ENCODE assay signal across 20 mouse cellular contexts in the genomic region with DNA sequence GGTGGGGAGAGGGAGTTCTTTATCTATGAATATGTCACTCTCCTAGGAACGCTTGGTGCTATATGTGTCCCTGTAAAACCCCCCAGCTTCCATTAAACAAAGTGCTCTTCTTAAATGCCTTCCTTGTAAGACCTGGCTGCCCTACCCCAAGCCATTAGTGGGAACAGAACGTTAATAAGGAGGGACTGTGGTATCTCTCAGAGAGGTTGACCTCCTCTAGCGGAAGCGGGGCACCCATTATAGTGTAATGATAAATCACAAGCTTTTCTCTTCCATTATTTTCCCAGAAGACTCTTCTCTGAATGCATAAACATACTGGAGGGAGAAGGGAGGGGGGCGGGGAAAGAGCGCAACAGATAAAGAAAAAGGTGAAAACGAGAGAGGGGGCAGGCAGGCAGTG.
A peak's percentile ranks its signal among the peaks of the same experiment; 100 is the strongest.
DNase-seq lines count a peak whose midpoint lies in the region; ATAC-seq and TF ChIP-seq lines count a peak whose summit lies in the region.
"Had no signal": no experiment of that assay in that cellular context is flagged by ENCODE, and none has a peak within 500 bp of the region (broad histone marks: within the 10 kb centered on the region; RNA-seq: fewer than 3 reads in every experiment).

No protein-coding gene starts in this region.

- H3K4me3 ChIP-seq in forebrain, postnatal 0 days (ENCODE audit: low read depth, low read length), result no peak overlapping the region
- no peak overlapping the region for H3K4me3 ChIP-seq in forebrain, embryonic 10.5 days
- H3K4me3 ChIP-seq in intestine, embryonic 14.5 days (ENCODE audit: low read depth, low read length), result no peak overlapping the region
- no peak overlapping the region for H3K4me3 ChIP-seq in intestine, embryonic 16.5 days (ENCODE audit: low read length)
- H3K4me3 ChIP-seq in midbrain, embryonic 15.5 days, result no peak overlapping the region
- H3K4me3 ChIP-seq in midbrain, embryonic 14.5 days (replicated peaks; ENCODE audit: low read depth, low read length), result no peak overlapping the region
- H3K4me3 ChIP-seq in neural tube, embryonic 13.5 days, result no peak overlapping the region
- H3K4me3 ChIP-seq: embryonic facial prominence, embryonic 15.5 days; limb, embryonic 12.5 days had no signal

- no peak for DNase-seq in forebrain, postnatal 0 days
- no peak for DNase-seq in forebrain, embryonic 10.5 days (ENCODE audit: extremely low spot score, low spot score)
- no peak for DNase-seq in intestine, embryonic 14.5 days (ENCODE audit: low spot score)
- no peak for DNase-seq in midbrain, embryonic 14.5 days
- DNase-seq in thymus, adult 18-20 months, result no peak
- DNase-seq: adrenal gland, postnatal 25 days; cerebellum, adult 2 months; heart, adult 18-20 months; kidney, adult 11 months; kidney, postnatal 36 days; layer of hippocampus, adult 9-11 months; lung, postnatal 36 days; right cerebral cortex, postnatal 4 days; thymus, postnatal 25 days had no signal

- no peaks in the 10 kb centered on the region for H3K9me3 ChIP-seq in forebrain, postnatal 0 days (ENCODE audit: low read length)
- no peaks in the 10 kb centered on the region for H3K9me3 ChIP-seq in forebrain, embryonic 10.5 days
- no peaks in the 10 kb centered on the region for H3K9me3 ChIP-seq in intestine, embryonic 14.5 days (ENCODE audit: control insufficient read depth, low read length)
- no peaks in the 10 kb centered on the region; the same call in 1 of the 2 replicates for H3K9me3 ChIP-seq in intestine, embryonic 16.5 days (ENCODE audit: control insufficient read depth, low read length)
- H3K9me3 ChIP-seq in midbrain, embryonic 15.5 days, result no peaks in the 10 kb centered on the region
- H3K9me3 ChIP-seq in midbrain, embryonic 14.5 days (ENCODE audit: control insufficient read depth, low read length), result no peaks in the 10 kb centered on the region
- H3K9me3 ChIP-seq in neural tube, embryonic 13.5 days, result no peaks in the 10 kb centered on the region
- H3K9me3 ChIP-seq: embryonic facial prominence, embryonic 15.5 days; limb, embryonic 12.5 days had no signal

- 54% methylated on average over 7 of the region's 7 CpGs for WGBS in forebrain, postnatal 0 days
- 82% methylated on average over 7 of the region's 7 CpGs for WGBS in forebrain, embryonic 10.5 days
- 38% methylated on average over 7 of the region's 7 CpGs for WGBS in intestine, embryonic 14.5 days
- WGBS in intestine, embryonic 16.5 days, result 47% methylated on average over 7 of the region's 7 CpGs
- WGBS in midbrain, embryonic 15.5 days, result 58% methylated on average over 7 of the region's 7 CpGs
- WGBS in midbrain, embryonic 14.5 days, result 65% methylated on average over 7 of the region's 7 CpGs
- WGBS in neural tube, embryonic 13.5 days, result 46% methylated on average over 7 of the region's 7 CpGs

- no peaks in the 10 kb centered on the region for H3K27me3 ChIP-seq in forebrain, postnatal 0 days (ENCODE audit: insufficient read depth, low read length)
- H3K27me3 ChIP-seq in forebrain, embryonic 10.5 days (ENCODE audit: poor library complexity, severe bottlenecking), result no peaks in the 10 kb centered on the region
- no peaks in the 10 kb centered on the region for H3K27me3 ChIP-seq in intestine, embryonic 14.5 days (replicated peaks; ENCODE audit: control insufficient read depth, insufficient read depth, low read length)
- no peaks in the 10 kb centered on the region for H3K27me3 ChIP-seq in intestine, embryonic 16.5 days (replicated peaks; ENCODE audit: control insufficient read depth, insufficient read depth, low read length)
- no peaks in the 10 kb centered on the region for H3K27me3 ChIP-seq in midbrain, embryonic 15.5 days (replicated peaks)
- H3K27me3 ChIP-seq in midbrain, embryonic 14.5 days (ENCODE audit: control insufficient read depth, insufficient read depth, low read length), result no peaks in the 10 kb centered on the region
- no peaks in the 10 kb centered on the region for H3K27me3 ChIP-seq in neural tube, embryonic 13.5 days
- H3K27me3 ChIP-seq: embryonic facial prominence, embryonic 15.5 days; limb, embryonic 12.5 days had no signal

- no peak overlapping the region for H3K27ac ChIP-seq in forebrain, postnatal 0 days (ENCODE audit: low read depth, low read length)
- H3K27ac ChIP-seq in forebrain, embryonic 10.5 days, result no peak overlapping the region
- no peak overlapping the region for H3K27ac ChIP-seq in intestine, embryonic 14.5 days (ENCODE audit: low read depth)
- no peak overlapping the region for H3K27ac ChIP-seq in intestine, embryonic 16.5 days (ENCODE audit: low read length)
- H3K27ac ChIP-seq in midbrain, embryonic 15.5 days, result no peak overlapping the region
- no peak overlapping the region for H3K27ac ChIP-seq in midbrain, embryonic 14.5 days (replicated peaks; ENCODE audit: low read depth, low read length)
- no peak overlapping the region for H3K27ac ChIP-seq in neural tube, embryonic 13.5 days (replicated peaks)
- H3K27ac ChIP-seq: embryonic facial prominence, embryonic 15.5 days; limb, embryonic 12.5 days; liver, embryonic 14.5 days had no signal

- no peak overlapping the region for H3K9ac ChIP-seq in forebrain, postnatal 0 days
- H3K9ac ChIP-seq in intestine, embryonic 14.5 days (ENCODE audit: low read length), result no peak overlapping the region
- no peak overlapping the region for H3K9ac ChIP-seq in intestine, embryonic 16.5 days (ENCODE audit: low read depth, low read length)
- H3K9ac ChIP-seq in midbrain, embryonic 15.5 days, result no peak overlapping the region
- H3K9ac ChIP-seq in midbrain, embryonic 14.5 days (replicated peaks; ENCODE audit: low read length), result no peak overlapping the region
- H3K9ac ChIP-seq in neural tube, embryonic 13.5 days, result no peak overlapping the region
- H3K9ac ChIP-seq: embryonic facial prominence, embryonic 15.5 days; limb, embryonic 12.5 days; liver, embryonic 14.5 days had no signal

- H3K36me3 ChIP-seq in forebrain, postnatal 0 days (ENCODE audit: insufficient read depth), result no peaks in the 10 kb centered on the region
- H3K36me3 ChIP-seq in forebrain, embryonic 10.5 days (replicated peaks), result no peaks in the 10 kb centered on the region
- no peaks in the 10 kb centered on the region for H3K36me3 ChIP-seq in intestine, embryonic 14.5 days (ENCODE audit: control insufficient read depth, insufficient read depth, low read length)
- H3K36me3 ChIP-seq in intestine, embryonic 16.5 days (ENCODE audit: control insufficient read depth, insufficient read depth, low read length), result no peaks in the 10 kb centered on the region
- no peaks in the 10 kb centered on the region for H3K36me3 ChIP-seq in midbrain, embryonic 15.5 days (replicated peaks)
- no peaks in the 10 kb centered on the region for H3K36me3 ChIP-seq in midbrain, embryonic 14.5 days (ENCODE audit: control insufficient read depth, insufficient read depth, low read length)
- H3K36me3 ChIP-seq in neural tube, embryonic 13.5 days, result no peaks in the 10 kb centered on the region
- H3K36me3 ChIP-seq: embryonic facial prominence, embryonic 15.5 days; limb, embryonic 12.5 days had no signal

- H3K4me2 ChIP-seq in forebrain, postnatal 0 days (ENCODE audit: low read depth), result no peak overlapping the region
- peak overlapping the region; percentile 29; the same call in 1 of the 2 replicates for H3K4me2 ChIP-seq in intestine, embryonic 14.5 days (ENCODE audit: low read length)
- H3K4me2 ChIP-seq in intestine, embryonic 16.5 days (ENCODE audit: low read depth, low read length), result no peak overlapping the region
- no peak overlapping the region for H3K4me2 ChIP-seq in midbrain, embryonic 15.5 days
- no peak overlapping the region for H3K4me2 ChIP-seq in midbrain, embryonic 14.5 days (ENCODE audit: low read length)
- H3K4me2 ChIP-seq in neural tube, embryonic 13.5 days, result 0 out of 2 replicates have a peak overlapping the region, but pooled peaks have one; percentile 5
- H3K4me2 ChIP-seq: embryonic facial prominence, embryonic 15.5 days; limb, embryonic 12.5 days had no signal

- no peaks in the 10 kb centered on the region for H3K4me1 ChIP-seq in forebrain, postnatal 0 days (ENCODE audit: insufficient read depth)
- no peaks in the 10 kb centered on the region for H3K4me1 ChIP-seq in forebrain, embryonic 10.5 days
- peaks cover 8% of the 10 kb centered on the region for H3K4me1 ChIP-seq in intestine, embryonic 14.5 days (replicated peaks; ENCODE audit: control insufficient read depth, insufficient read depth, low read length)
- no peaks in the 10 kb centered on the region for H3K4me1 ChIP-seq in intestine, embryonic 16.5 days (ENCODE audit: control insufficient read depth, insufficient read depth, low read length)
- H3K4me1 ChIP-seq in midbrain, embryonic 15.5 days, result 0 out of 2 replicates have a peak, but pooled peaks cover 5% of the 10 kb centered on the region
- no peaks in the 10 kb centered on the region for H3K4me1 ChIP-seq in midbrain, embryonic 14.5 days (ENCODE audit: control insufficient read depth, insufficient read depth, low read length)
- H3K4me1 ChIP-seq in neural tube, embryonic 13.5 days (replicated peaks), result peaks cover 12% of the 10 kb centered on the region
- H3K4me1 ChIP-seq: embryonic facial prominence, embryonic 15.5 days had no signal

- ATAC-seq in forebrain, postnatal 0 days, result peak; percentile 36; the same call in 1 of the 2 replicates
- no peak for ATAC-seq in intestine, embryonic 14.5 days (replicated peaks; ENCODE audit: low FRiP score, low TSS enrichment, low read depth)
- ATAC-seq in intestine, embryonic 16.5 days, result no peak
- ATAC-seq in midbrain, embryonic 15.5 days (replicated peaks), result 0 out of 2 replicates have a peak, but pooled peaks have one; percentile 42
- ATAC-seq in midbrain, embryonic 14.5 days (ENCODE audit: low FRiP score, low TSS enrichment), result no peak
- peak; percentile 43; the same call in 1 of the 2 replicates for ATAC-seq in neural tube, embryonic 13.5 days (ENCODE audit: low read depth)

- no peak for TF ChIP-seq CTCF in forebrain, postnatal 0 days (IDR thresholded peaks at IDR 0.05; ENCODE audit: low read depth)

Comparison
In these comparisons a context has a peak if more than half of its experiments do, and no peak if none do; other contexts are left out.
1. ATAC-seq: peak in forebrain, postnatal 0 days (single experiment), midbrain, embryonic 15.5 days (single experiment) and neural tube, embryonic 13.5 days (single experiment); none in intestine, embryonic 14.5 days (single experiment), intestine, embryonic 16.5 days (single experiment) and midbrain, embryonic 14.5 days (single experiment).
2. H3K4me2 ChIP-seq: peak in intestine, embryonic 14.5 days (single experiment) and neural tube, embryonic 13.5 days (single experiment); none in forebrain, postnatal 0 days (single experiment), intestine, embryonic 16.5 days (single experiment), midbrain, embryonic 15.5 days (single experiment) and midbrain, embryonic 14.5 days (single experiment).